Mouse (Mus musculus) embryonic facial prominence, embryonic 14.5 days (tissue): ENCODE results near the gene Pkd1l3. TPM values are rescaled to one million over a fixed set of nuclear protein-coding genes. Genes with fewer than 3 reads are reported as not detected.

Experiments used
- ATAC-seq: fragments of 200-750 bp; cut with Nextera tagmentation; 2 replicates; pipeline ENCODE4 v1.8.0; 2017; ENCODE audit warnings: low read depth, moderate number of reproducible peaks, moderate TSS enrichment
- DNase-seq: peaks from one replicate; pipeline ENCODE4 v3.0.0-alpha.2; 2015; ENCODE audit warnings: low spot score
- H3K27ac ChIP-seq: fragments of 300-500 bp; sonication (generic); replicated peaks from 2 replicates; pipeline ENCODE4 v1.5.1; 2014; ENCODE audit warnings: low read depth, mild to moderate bottlenecking, low read length, moderate library complexity
- H3K27me3 ChIP-seq: fragments of 300-500 bp; sonication (generic); replicated peaks from 2 replicates; pipeline ENCODE4 v1.6.1; 2014; ENCODE audit warnings: low read length; ENCODE audit not compliant: control insufficient read depth, insufficient read depth
- H3K36me3 ChIP-seq: fragments of 300-500 bp; sonication (generic); 2 replicates; pipeline ENCODE4 v1.6.1; 2014; ENCODE audit warnings: low read length, mixed read lengths; ENCODE audit not compliant: control insufficient read depth, insufficient read depth
- H3K4me1 ChIP-seq: fragments of 300-500 bp; sonication (generic); 2 replicates; pipeline ENCODE4 v1.6.1; 2014; ENCODE audit warnings: antibody characterized with exemption, low read length; ENCODE audit not compliant: control insufficient read depth, insufficient read depth
- H3K4me2 ChIP-seq: fragments of 300-500 bp; sonication (generic); 2 replicates; pipeline ENCODE4 v1.6.1; 2014; ENCODE audit warnings: low read depth, mild to moderate bottlenecking, low read length, moderate library complexity, mixed read lengths
- H3K4me3 ChIP-seq: fragments of 300-500 bp; sonication (generic); 2 replicates; pipeline ENCODE4 v1.5.1; 2014; ENCODE audit warnings: low read depth, mild to moderate bottlenecking, low read length
- H3K9ac ChIP-seq: fragments of 300-500 bp; sonication (generic); 2 replicates; pipeline ENCODE4 v1.6.1; 2014; ENCODE audit warnings: low read depth, mild to moderate bottlenecking, low read length, moderate library complexity, mixed read lengths
- H3K9me3 ChIP-seq: fragments of 300-500 bp; sonication (generic); 2 replicates; pipeline ENCODE4 v1.6.1; 2016; ENCODE audit warnings: low read length; ENCODE audit not compliant: control insufficient read depth
- WGBS: fragments of 180-500 bp; shearing (Covaris S2); extraction: QIAGEN DNeasy Blood & Tissue Kit; methylation state at CpG from one replicate; pipeline ENCODE4 v1.1.7; 2014; 5-methylcytosine and 5-hydroxymethylcytosine counted together
- polyA plus RNA-seq: library from polyadenylated mRNA; unstranded; fragments of >200 nt; fragmentation: Nextera tagmentation; extraction: Ambion mirVana; gene quantifications from 2 replicates; pipeline ENCODE4 v1.2.1, GENCODE M21; 2014

Gene Pkd1l3
- polyA plus RNA-seq, 1 experiment from 2014 or later: not detected

DNA sequence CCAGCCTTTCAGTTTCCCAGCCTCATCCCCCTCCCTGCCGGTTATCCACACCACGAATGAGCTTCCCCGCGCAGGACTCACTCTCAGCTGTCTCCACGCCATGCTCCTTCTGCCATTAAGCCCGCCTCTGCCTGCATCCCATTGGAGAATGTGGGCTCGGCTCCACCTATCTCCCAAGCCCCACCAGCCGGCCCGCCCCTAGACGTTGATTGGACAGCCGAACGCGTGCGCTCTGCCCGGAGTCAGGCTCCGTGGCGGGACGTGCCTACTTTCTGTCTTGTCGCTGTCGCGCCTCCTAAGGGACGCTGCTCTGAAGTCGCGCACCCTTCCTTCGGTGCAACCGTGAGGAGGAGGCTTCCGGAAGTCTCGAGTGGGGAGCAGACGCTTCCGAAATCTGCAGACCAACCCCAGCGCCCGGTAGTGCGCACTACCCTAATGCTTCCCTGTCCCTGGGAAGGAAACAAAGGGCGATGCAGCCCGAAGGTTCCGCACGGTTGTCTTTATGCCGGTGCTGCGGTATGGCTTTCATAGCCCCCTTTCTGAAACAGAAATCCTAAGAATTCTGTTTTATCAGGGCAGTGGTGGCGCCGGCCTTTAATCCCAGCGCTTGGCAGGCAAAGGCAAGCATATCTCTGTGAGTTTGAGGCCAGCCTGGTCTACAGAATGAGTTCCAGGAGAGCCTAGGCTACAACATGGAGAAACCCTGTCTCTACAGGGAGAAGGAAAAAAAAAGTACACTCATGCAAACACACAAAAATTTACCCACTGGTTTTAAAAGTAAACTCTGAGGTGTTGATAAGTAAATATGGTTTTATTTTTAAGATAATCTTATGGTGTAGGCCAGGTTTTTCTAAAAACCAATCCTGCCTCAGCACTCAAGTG, 5.8 kb upstream of the Pkd1l3 start, which contains the start of gene Dhodh:
TSS of gene Dhodh (minus strand) at position 403 of the 882 bp plus-strand sequence.
- no peaks in the 10 kb centered on the region for H3K9me3 ChIP-seq
- H3K27ac ChIP-seq: peak within 1 kb of the TSS; percentile 96
- H3K9ac ChIP-seq: peak within 1 kb of the TSS; percentile 77
- peaks cover 10% of the 10 kb centered on the region; the same call in 1 of the 2 replicates for H3K36me3 ChIP-seq
- DNase-seq (peak; percentile 98), ATAC-seq (peak; percentile 99)
- H3K4me3 ChIP-seq: peak within 1 kb of the TSS; percentile 72
- H3K4me2 ChIP-seq: peak within 1 kb of the TSS; percentile 81
- under 1% methylated on average over 41 of the region's 42 CpGs for WGBS
- peaks cover 11% of the 10 kb centered on the region for H3K4me1 ChIP-seq
- no peaks in the 10 kb centered on the region for H3K27me3 ChIP-seq

DNA sequence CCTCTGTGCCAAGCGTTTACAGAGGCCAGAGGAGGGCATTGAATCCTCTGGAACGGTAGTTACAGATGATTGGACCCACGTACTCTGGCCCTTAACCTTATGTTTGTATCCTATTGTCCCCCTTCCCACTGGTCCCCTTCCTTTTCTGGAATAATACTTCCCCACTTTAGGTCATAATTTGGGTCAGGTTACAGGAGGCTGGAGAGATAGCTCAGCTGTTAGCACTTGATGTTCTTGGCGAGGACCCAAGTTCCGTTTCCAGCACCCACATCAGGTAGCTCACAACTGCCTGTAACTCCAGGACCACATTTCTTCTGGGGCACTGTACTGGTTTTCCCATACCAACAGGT, 5.2 kb upstream of the Pkd1l3 start:
- ATAC-seq (no peak), DNase-seq (peak; percentile 28)
- Histone ChIP-seq H3K4me1 (peaks cover 11% of the 10 kb centered on the region), H3K27me3 (no peaks in the 10 kb centered on the region), H3K9me3 (no peaks in the 10 kb centered on the region), H3K4me3 (peak overlapping the region; percentile 72), H3K36me3 (peaks cover 5% of the 10 kb centered on the region; the same call in 1 of the 2 replicates), H3K27ac (peak overlapping the region; percentile 96), H3K9ac (peak overlapping the region; percentile 77), H3K4me2 (peak overlapping the region; percentile 81)
- 13% methylated on average over 5 of the region's 5 CpGs for WGBS

DNA sequence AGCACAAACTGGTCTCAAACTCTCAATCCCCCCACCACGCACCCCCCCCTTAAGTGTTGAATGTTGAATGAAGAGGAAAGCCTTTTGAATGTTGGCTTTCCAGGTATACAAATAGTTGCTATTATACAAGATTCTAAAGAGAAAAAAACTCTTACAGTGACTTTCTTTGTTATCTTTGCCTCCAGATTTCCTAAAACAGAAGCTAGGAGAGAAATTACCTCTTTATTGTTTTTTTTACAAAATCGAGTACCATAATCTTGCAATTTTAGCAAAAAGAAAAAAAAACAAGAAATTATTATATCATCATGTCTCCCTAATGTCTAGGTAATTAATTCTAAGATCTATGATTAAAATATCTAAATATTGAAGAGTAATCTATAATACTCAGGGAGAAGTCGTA, 1.3 kb downstream of the Pkd1l3 start:
- ATAC-seq: no peak
- no peak overlapping the region for H3K9ac ChIP-seq
- H3K9me3 ChIP-seq: peaks cover 4% of the 10 kb centered on the region; the same call in 1 of the 2 replicates
- H3K36me3 ChIP-seq: no peaks in the 10 kb centered on the region
- WGBS: 79% methylated on average over 3 of the region's 3 CpGs
- H3K4me1 ChIP-seq: no peaks in the 10 kb centered on the region
- no peaks in the 10 kb centered on the region for H3K27me3 ChIP-seq
- H3K4me2 ChIP-seq: no peak overlapping the region
- H3K27ac ChIP-seq: no peak overlapping the region
- DNase-seq: no peak
- H3K4me3 ChIP-seq: no peak overlapping the region

DNA sequence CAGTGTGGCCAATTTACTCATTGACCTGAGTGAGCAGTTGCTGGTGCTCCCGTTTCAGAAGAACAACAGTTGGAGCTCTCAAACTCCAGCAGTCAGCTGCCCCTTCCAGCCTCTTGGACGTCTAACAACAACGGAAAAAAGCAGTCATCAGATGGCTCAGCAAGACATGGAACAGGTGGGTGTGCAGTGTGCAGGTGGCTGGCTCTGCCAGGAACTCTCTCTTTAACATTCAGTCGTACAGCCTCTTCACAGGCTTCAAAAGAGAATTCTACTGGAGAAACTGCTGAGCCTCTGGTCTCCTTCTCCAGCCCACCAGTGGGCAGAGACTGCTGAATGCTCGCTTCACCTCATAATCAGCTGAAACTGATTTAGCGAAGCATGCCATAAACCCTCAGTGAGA, 14.3 kb downstream of the Pkd1l3 start:
- H3K27ac ChIP-seq: no peak overlapping the region
- WGBS: 62% methylated on average over 6 of the region's 6 CpGs

DNA sequence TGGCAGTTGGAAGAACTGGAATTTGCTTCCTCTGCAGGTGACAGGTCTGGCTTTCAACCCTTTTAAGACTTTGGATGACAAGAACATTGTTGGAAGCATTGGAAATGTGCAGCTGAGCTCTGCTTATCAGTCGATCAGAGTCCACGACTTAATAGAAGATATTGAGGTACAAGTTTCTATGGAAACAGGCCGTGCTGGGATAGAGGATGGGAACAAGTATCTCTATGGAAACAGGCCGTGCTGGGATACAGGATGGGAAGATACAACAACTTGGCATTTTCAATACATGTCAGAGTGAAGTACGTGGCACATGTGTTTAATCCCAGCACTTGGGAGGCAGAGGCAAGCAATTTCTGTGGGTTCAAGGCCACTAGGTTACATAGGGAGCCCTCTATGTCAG, 18.2 kb downstream of the Pkd1l3 start:
- no peak for DNase-seq
- no peaks in the 10 kb centered on the region for H3K9me3 ChIP-seq
- no peaks in the 10 kb centered on the region for H3K36me3 ChIP-seq
- no peaks in the 10 kb centered on the region for H3K4me1 ChIP-seq
- H3K9ac ChIP-seq: no peak overlapping the region
- no peaks in the 10 kb centered on the region for H3K27me3 ChIP-seq
- WGBS: 77% methylated on average over 5 of the region's 5 CpGs
- no peak overlapping the region for H3K27ac ChIP-seq
- H3K4me2 ChIP-seq: no peak overlapping the region
- no peak overlapping the region for H3K4me3 ChIP-seq
- no peak for ATAC-seq

More for the DNA sequence above, 14.3 kb downstream of the Pkd1l3 start:
- peaks cover 10% of the 10 kb centered on the region; the same call in 1 of the 2 replicates for H3K9me3 ChIP-seq
- no peak overlapping the region for H3K4me3 ChIP-seq
- H3K9ac ChIP-seq: no peak overlapping the region
- H3K36me3 ChIP-seq: no peaks in the 10 kb centered on the region
- no peaks in the 10 kb centered on the region for H3K4me1 ChIP-seq
- H3K4me2 ChIP-seq: no peak overlapping the region
- no peak for ATAC-seq
- H3K27me3 ChIP-seq: no peaks in the 10 kb centered on the region
- DNase-seq: no peak

DNA sequence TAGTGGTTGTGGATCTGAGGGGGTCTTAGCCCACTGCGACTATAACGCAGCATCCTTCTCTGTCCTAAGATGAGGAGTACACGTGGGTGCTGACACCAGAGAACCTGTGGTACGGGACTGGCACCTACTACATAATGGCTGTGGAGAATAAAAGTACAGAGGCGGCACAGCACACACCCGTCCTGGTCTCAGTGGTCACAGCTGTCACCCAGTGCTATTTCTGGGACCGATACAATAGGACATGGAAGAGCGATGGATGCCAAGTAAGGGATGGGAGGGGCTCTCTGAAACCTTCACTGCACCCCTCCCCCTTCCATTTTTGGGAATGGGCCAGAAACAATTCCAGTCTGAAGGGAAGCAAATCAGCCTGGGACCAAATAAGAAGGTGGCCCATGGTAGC, 20.8 kb downstream of the Pkd1l3 start:
- Histone ChIP-seq H3K4me3 (no peak overlapping the region), H3K9me3 (no peaks in the 10 kb centered on the region), H3K27ac (no peak overlapping the region), H3K27me3 (no peaks in the 10 kb centered on the region), H3K4me2 (no peak overlapping the region), H3K4me1 (no peaks in the 10 kb centered on the region), H3K36me3 (no peaks in the 10 kb centered on the region), H3K9ac (no peak overlapping the region)
- ATAC-seq (no peak), DNase-seq (no peak)
- WGBS: 88% methylated on average over 8 of the region's 8 CpGs

DNA sequence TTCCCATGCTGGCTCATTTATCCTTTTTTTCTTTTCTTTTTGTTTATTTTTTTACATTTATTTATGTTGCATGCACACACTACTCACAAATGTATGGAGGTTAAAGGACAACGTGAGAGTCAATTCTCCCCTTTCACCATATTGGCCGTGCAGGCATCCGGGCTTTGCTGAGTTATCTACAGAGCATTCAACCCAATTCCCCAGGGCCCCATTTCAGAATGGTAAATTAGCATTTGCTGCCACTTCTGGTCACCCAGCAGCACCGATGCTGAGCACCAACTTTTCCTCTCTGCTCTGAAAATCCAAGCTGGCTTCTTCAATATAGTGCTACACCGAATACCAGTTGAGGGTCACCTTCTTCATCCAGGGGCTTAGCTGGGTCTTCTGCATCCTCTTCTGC, 24.5 kb downstream of the Pkd1l3 start:
- H3K4me3 ChIP-seq: no peak overlapping the region
- no peaks in the 10 kb centered on the region for H3K27me3 ChIP-seq
- no peaks in the 10 kb centered on the region for H3K4me1 ChIP-seq
- no peak overlapping the region for H3K27ac ChIP-seq
- no peaks in the 10 kb centered on the region for H3K36me3 ChIP-seq
- DNase-seq (no peak), ATAC-seq (no peak)
- no peak overlapping the region for H3K4me2 ChIP-seq
- no peak overlapping the region for H3K9ac ChIP-seq
- 78% methylated on average over 5 of the region's 5 CpGs for WGBS
- no peaks in the 10 kb centered on the region for H3K9me3 ChIP-seq

DNA sequence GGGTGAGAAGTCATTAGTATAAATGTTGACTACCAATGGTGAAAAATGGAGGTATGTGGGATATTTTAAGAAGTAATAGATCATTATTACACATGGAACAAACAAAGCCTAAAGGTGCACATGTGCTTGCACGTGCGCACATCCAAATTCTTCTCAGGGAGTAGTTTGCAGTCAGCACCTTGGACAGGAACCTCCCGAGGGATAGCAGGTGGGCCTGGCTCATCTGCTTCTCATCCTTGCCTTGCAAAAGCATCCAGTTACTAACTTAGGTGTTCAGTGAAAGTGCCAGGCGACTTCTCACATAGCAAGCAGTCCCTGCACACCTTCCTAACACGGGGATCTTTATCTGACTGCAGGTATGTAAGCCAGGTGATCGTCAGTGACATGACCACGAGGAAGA, 26.1 kb downstream of the Pkd1l3 start:
- H3K36me3 ChIP-seq: no peaks in the 10 kb centered on the region
- peak; percentile 8 for DNase-seq
- H3K9ac ChIP-seq: no peak overlapping the region

DNA sequence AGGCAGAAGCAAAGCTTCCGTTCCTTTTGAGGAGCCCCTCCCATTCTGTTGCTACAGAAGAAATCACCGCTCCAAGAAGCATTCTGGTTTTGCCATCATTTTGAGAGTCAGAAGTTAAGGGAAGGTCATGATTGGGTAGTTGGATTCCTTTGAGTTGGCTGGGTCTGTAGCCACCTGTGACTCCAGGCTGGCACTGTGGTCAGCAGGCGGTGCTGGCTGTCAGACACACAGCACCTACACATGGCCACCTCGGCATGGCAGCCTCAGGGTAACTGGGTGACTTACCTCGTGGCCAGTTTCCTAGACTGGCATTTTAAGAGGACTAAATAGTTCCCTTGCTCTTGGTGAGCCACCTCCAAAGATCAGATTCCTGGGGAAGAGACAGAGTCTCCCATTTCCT, 26.9 kb downstream of the Pkd1l3 start:
- H3K27me3 ChIP-seq: no peaks in the 10 kb centered on the region
- no peak overlapping the region for H3K9ac ChIP-seq
- WGBS: 66% methylated on average over 5 of the region's 5 CpGs
- ATAC-seq (no peak), DNase-seq (no peak)
- H3K4me3 ChIP-seq: no peak overlapping the region
- no peaks in the 10 kb centered on the region for H3K36me3 ChIP-seq
- H3K9me3 ChIP-seq: no peaks in the 10 kb centered on the region
- no peak overlapping the region for H3K27ac ChIP-seq
- no peak overlapping the region for H3K4me2 ChIP-seq
- no peaks in the 10 kb centered on the region for H3K4me1 ChIP-seq

More for the DNA sequence above, 26.1 kb downstream of the Pkd1l3 start:
- Histone ChIP-seq H3K4me3 (no peak overlapping the region), H3K4me1 (no peaks in the 10 kb centered on the region), H3K4me2 (no peak overlapping the region), H3K27me3 (no peaks in the 10 kb centered on the region), H3K27ac (no peak overlapping the region), H3K9me3 (no peaks in the 10 kb centered on the region)
- ATAC-seq: no peak
- WGBS: 50% methylated on average over 7 of the region's 7 CpGs
